9 mouse cellular contexts compared by ENCODE assay signal in the genomic region with DNA sequence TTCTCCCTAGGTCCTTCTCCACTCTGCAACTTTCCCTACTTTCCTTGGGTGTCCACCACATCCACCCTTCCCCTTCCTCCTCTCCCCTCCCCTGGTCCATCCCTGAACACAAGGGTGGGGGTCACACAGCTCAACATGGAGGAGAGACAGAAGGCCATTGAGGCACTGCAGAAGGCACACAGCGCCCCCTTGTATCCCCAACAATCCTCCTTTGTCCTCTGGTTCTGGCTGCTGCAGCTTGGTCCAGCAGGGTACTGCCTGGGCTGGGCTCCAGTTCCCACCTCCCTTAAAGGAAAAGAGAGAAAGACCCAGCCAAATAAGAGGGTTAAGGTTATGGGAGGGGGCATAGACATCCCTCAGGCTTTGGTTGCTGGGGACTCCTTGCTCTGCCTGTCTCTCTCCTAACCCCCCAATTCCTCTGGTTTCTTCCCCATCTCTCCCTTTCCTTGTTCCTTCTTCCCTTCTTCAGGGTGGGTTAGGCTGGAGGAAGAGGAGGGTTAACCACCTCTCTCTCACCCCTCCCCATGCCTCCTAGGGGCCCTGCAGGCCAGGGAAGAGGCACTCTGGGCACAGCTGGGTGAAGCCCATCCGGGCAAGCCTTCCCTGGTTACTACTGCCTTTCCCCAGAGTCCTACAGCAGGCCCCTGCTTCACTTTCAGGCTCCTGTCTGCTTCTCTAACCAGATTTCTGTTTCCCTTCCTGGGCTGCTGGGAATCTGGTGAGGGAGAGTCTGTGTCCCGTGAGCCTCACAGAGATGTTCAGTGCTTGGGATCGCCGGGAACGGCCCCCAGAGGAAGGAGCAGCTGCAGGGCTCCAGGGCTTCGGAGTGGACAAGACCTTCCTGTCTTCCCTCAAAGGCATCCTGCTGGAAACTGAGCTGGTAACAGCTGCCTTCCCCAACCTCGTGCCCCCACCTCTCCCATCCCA. TPM values are rescaled to one million over a fixed set of nuclear protein-coding genes. Genes with fewer than 3 reads are reported as not detected.
A peak's percentile ranks its signal among the peaks of the same experiment; 100 is the strongest.
DNase-seq lines count a peak whose midpoint lies in the region; ATAC-seq lines count a peak whose summit lies in the region.
"Had no signal": no experiment of that assay in that cellular context is flagged by ENCODE, and none has a peak within 500 bp of the region (broad histone marks: within the 10 kb centered on the region; RNA-seq: fewer than 3 reads in every experiment).

A gene (plus strand): TSS at position 358 of the 927 bp plus-strand sequence.

- no peak within 1 kb of the TSS for H3K4me2 ChIP-seq in heart, embryonic 14.5 days (ENCODE audit: low read length)
- H3K4me2 ChIP-seq in forebrain, embryonic 12.5 days, result no peak within 1 kb of the TSS
- H3K4me2 ChIP-seq in intestine, embryonic 16.5 days (ENCODE audit: low read depth, low read length), result no peak within 1 kb of the TSS
- peak within 1 kb of the TSS; percentile 15 for H3K4me2 ChIP-seq in limb, embryonic 15.5 days

- peaks cover 17% of the 10 kb centered on the region for H3K36me3 ChIP-seq in heart, embryonic 14.5 days (ENCODE audit: control insufficient read depth, insufficient read depth, low read length)
- H3K36me3 ChIP-seq in forebrain, embryonic 12.5 days (replicated peaks), result no peaks in the 10 kb centered on the region
- H3K36me3 ChIP-seq in intestine, embryonic 16.5 days (ENCODE audit: control insufficient read depth, insufficient read depth, low read length), result no peaks in the 10 kb centered on the region
- no peaks in the 10 kb centered on the region for H3K36me3 ChIP-seq in limb, embryonic 15.5 days

- 16% methylated on average over 8 of the region's 8 CpGs for WGBS in heart, embryonic 14.5 days
- 46% methylated on average over 8 of the region's 8 CpGs for WGBS in forebrain, embryonic 12.5 days
- 39% methylated on average over 8 of the region's 8 CpGs for WGBS in intestine, embryonic 16.5 days
- WGBS in limb, embryonic 15.5 days, result 24% methylated on average over 8 of the region's 8 CpGs

- H3K27ac ChIP-seq in heart, embryonic 14.5 days (replicated peaks in 1 of 2; ENCODE audit: control insufficient read depth in 1 of 2, insufficient read depth in 1 of 2, low read depth in 2 of 2, low read length in 2 of 2), result peak within 1 kb of the TSS in 1 of 2 experiments; percentile 5; a peak in 1 of 4 replicates
- 0 out of 2 replicates have a peak within 1 kb of the TSS, but pooled peaks have one; percentile 10 for H3K27ac ChIP-seq in forebrain, embryonic 12.5 days
- peak within 1 kb of the TSS; percentile 52; the same call in 1 of the 2 replicates for H3K27ac ChIP-seq in intestine, embryonic 16.5 days (ENCODE audit: low read length)
- peak within 1 kb of the TSS; percentile 87 for H3K27ac ChIP-seq in limb, embryonic 15.5 days

- H3K4me3 ChIP-seq in heart, embryonic 14.5 days (ENCODE audit: control insufficient read depth in 1 of 2, insufficient read depth in 1 of 2, low read depth in 1 of 2, low read length in 2 of 2), result no peak within 1 kb of the TSS
- H3K4me3 ChIP-seq in forebrain, embryonic 12.5 days (replicated peaks), result no peak within 1 kb of the TSS
- H3K4me3 ChIP-seq in intestine, embryonic 16.5 days (ENCODE audit: low read length), result no peak within 1 kb of the TSS
- peak within 1 kb of the TSS; percentile 13 for H3K4me3 ChIP-seq in limb, embryonic 15.5 days
- H3K4me3 ChIP-seq: myocyte had no signal

- peaks cover 10 to 13% of the 10 kb centered on the region in 2 experiments; a peak in 3 of 4 replicates for H3K4me1 ChIP-seq in heart, embryonic 14.5 days (ENCODE audit: control insufficient read depth in 2 of 2, insufficient read depth in 2 of 2, low read length in 2 of 2)
- peaks cover 5% of the 10 kb centered on the region; the same call in 1 of the 2 replicates for H3K4me1 ChIP-seq in forebrain, embryonic 12.5 days
- H3K4me1 ChIP-seq in intestine, embryonic 16.5 days (ENCODE audit: control insufficient read depth, insufficient read depth, low read length), result peaks cover 10% of the 10 kb centered on the region; the same call in 1 of the 2 replicates
- peaks cover 29% of the 10 kb centered on the region for H3K4me1 ChIP-seq in limb, embryonic 15.5 days

- no peak for ATAC-seq in heart, embryonic 14.5 days (ENCODE audit: insufficient number of reproducible peaks, insufficient read depth, low FRiP score, low read depth)
- ATAC-seq in forebrain, embryonic 12.5 days (ENCODE audit: low FRiP score), result no peak
- ATAC-seq in intestine, embryonic 16.5 days, result peak; percentile 41; the same call in 1 of the 2 replicates
- ATAC-seq in limb, embryonic 15.5 days (ENCODE audit: insufficient number of reproducible peaks, low FRiP score, low TSS enrichment, low read depth), result peak; percentile 57; the same call in 1 of the 2 replicates

- peak within 1 kb of the TSS; percentile 41; the same call in 1 of the 2 replicates for H3K9ac ChIP-seq in heart, embryonic 14.5 days (ENCODE audit: low read length)
- no peak within 1 kb of the TSS for H3K9ac ChIP-seq in forebrain, embryonic 12.5 days
- H3K9ac ChIP-seq in intestine, embryonic 16.5 days (ENCODE audit: low read depth, low read length), result no peak within 1 kb of the TSS
- no peak within 1 kb of the TSS for H3K9ac ChIP-seq in limb, embryonic 15.5 days

- H3K27me3 ChIP-seq in heart, embryonic 14.5 days (ENCODE audit: control insufficient read depth, insufficient read depth, low read length), result no peaks in the 10 kb centered on the region
- H3K27me3 ChIP-seq in forebrain, embryonic 12.5 days, result no peaks in the 10 kb centered on the region
- no peaks in the 10 kb centered on the region for H3K27me3 ChIP-seq in intestine, embryonic 16.5 days (replicated peaks; ENCODE audit: control insufficient read depth, insufficient read depth, low read length)
- H3K27me3 ChIP-seq in limb, embryonic 15.5 days, result no peaks in the 10 kb centered on the region

- no peak for DNase-seq in heart, adult 11 months
- DNase-seq in telencephalon, adult 2 months (ENCODE audit: low read depth, low spot score), result peak; percentile 81
- no peak for DNase-seq in adrenal gland, adult (ENCODE audit: inconsistent age in 2 of 2, low spot score in 1 of 2)
- no peak for DNase-seq in urinary bladder, postnatal 4 days (ENCODE audit: low spot score in 2 of 2)

- H3K9me3 ChIP-seq in heart, embryonic 14.5 days (ENCODE audit: control insufficient read depth, low read length), result no peaks in the 10 kb centered on the region
- H3K9me3 ChIP-seq in forebrain, embryonic 12.5 days, result no peaks in the 10 kb centered on the region
- no peaks in the 10 kb centered on the region for H3K9me3 ChIP-seq in intestine, embryonic 16.5 days (ENCODE audit: control insufficient read depth, low read length)
- no peaks in the 10 kb centered on the region for H3K9me3 ChIP-seq in limb, embryonic 15.5 days

RNA-seq across cellular contexts. Expression of the gene that starts here (rescaled TPM):
- 0.58 and 0.72 TPM in 2 replicates for polyA plus RNA-seq in heart, embryonic 14.5 days (2014; fragmentation: Nextera tagmentation; extraction: Ambion mirVana)
- 1.4 and 2.0 TPM in 2 replicates for polyA plus RNA-seq in forebrain, embryonic 12.5 days (2016; fragmentation: Nextera tagmentation; extraction: Ambion mirVana)
- 2.0 and 2.8 TPM in 2 replicates for polyA plus RNA-seq in intestine, embryonic 16.5 days (2015; fragmentation: Nextera tagmentation; extraction: Ambion mirVana)
- polyA plus RNA-seq in limb, embryonic 15.5 days (2015; fragmentation: Nextera tagmentation; extraction: Ambion mirVana), result 12.7 and 12.9 TPM in 2 replicates
- polyA plus RNA-seq: myocyte had no signal

Comparison
In these comparisons a context has a peak if more than half of its experiments do, and no peak if none do; other contexts are left out.
1. ATAC-seq: peak in intestine, embryonic 16.5 days (single experiment) and limb, embryonic 15.5 days (single experiment); none in heart, embryonic 14.5 days (single experiment) and forebrain, embryonic 12.5 days (single experiment).